10 mouse cellular contexts compared by ENCODE assay signal in the genomic region with DNA sequence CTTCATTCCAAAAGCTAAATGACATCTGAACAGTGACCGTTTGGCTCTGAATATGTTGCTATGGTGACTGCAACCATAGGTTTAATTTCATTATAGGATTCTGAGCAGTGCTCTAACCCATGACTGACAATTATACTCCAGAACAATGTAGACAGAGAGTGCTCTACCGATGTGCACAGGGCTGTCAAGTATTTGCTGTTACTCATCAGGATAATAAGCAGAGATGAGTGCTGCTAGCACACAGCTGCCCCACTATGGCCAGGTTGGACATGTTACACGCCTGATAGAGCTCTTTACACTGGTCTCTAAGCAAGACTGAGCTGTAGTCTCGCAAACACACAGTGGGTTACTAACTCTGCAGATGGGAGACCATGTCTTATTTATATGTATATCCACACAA.
A peak's percentile ranks its signal among the peaks of the same experiment; 100 is the strongest.
DNase-seq lines count a peak whose midpoint lies in the region; ATAC-seq lines count a peak whose summit lies in the region.
"Had no signal": no experiment of that assay in that cellular context is flagged by ENCODE, and none has a peak within 500 bp of the region (broad histone marks: within the 10 kb centered on the region; RNA-seq: fewer than 3 reads in every experiment).

No protein-coding gene starts in this region.

- no peak overlapping the region for H3K4me3 ChIP-seq in embryonic facial prominence, embryonic 11.5 days (ENCODE audit: low read depth, low read length)
- no peak overlapping the region for H3K4me3 ChIP-seq in embryonic facial prominence, embryonic 10.5 days
- no peak overlapping the region for H3K4me3 ChIP-seq in embryonic facial prominence, embryonic 12.5 days
- no peak overlapping the region for H3K4me3 ChIP-seq in hindbrain, embryonic 15.5 days
- H3K4me3 ChIP-seq in midbrain, embryonic 16.5 days (ENCODE audit: low read depth, low read length) = no peak overlapping the region

- no peak overlapping the region for H3K9ac ChIP-seq in embryonic facial prominence, embryonic 11.5 days (replicated peaks; ENCODE audit: low read length)
- no peak overlapping the region for H3K9ac ChIP-seq in embryonic facial prominence, embryonic 12.5 days
- H3K9ac ChIP-seq in hindbrain, embryonic 15.5 days = no peak overlapping the region
- no peak overlapping the region for H3K9ac ChIP-seq in midbrain, embryonic 16.5 days (ENCODE audit: low read depth, low read length)

- no peaks in the 10 kb centered on the region for H3K4me1 ChIP-seq in embryonic facial prominence, embryonic 11.5 days (ENCODE audit: control insufficient read depth, insufficient read depth, low read length)
- peaks cover 47% of the 10 kb centered on the region for H3K4me1 ChIP-seq in embryonic facial prominence, embryonic 10.5 days
- H3K4me1 ChIP-seq in embryonic facial prominence, embryonic 12.5 days = peaks cover 11% of the 10 kb centered on the region; the same call in 1 of the 2 replicates
- peaks cover 28% of the 10 kb centered on the region for H3K4me1 ChIP-seq in hindbrain, embryonic 15.5 days (replicated peaks)
- peaks cover 20% of the 10 kb centered on the region for H3K4me1 ChIP-seq in midbrain, embryonic 16.5 days (ENCODE audit: control insufficient read depth, insufficient read depth, low read length)

- no peak overlapping the region for H3K4me2 ChIP-seq in embryonic facial prominence, embryonic 11.5 days (ENCODE audit: low read depth, low read length)
- no peak overlapping the region for H3K4me2 ChIP-seq in embryonic facial prominence, embryonic 12.5 days (replicated peaks)
- H3K4me2 ChIP-seq in hindbrain, embryonic 15.5 days = no peak overlapping the region
- no peak overlapping the region for H3K4me2 ChIP-seq in midbrain, embryonic 16.5 days (ENCODE audit: low read length)
- H3K4me2 ChIP-seq: liver, embryonic 11.5 days had no signal

- H3K27ac ChIP-seq in embryonic facial prominence, embryonic 11.5 days (replicated peaks; ENCODE audit: low read depth, low read length) = no peak overlapping the region
- no peak overlapping the region for H3K27ac ChIP-seq in embryonic facial prominence, embryonic 10.5 days (replicated peaks)
- no peak overlapping the region for H3K27ac ChIP-seq in embryonic facial prominence, embryonic 12.5 days
- H3K27ac ChIP-seq in hindbrain, embryonic 15.5 days (replicated peaks) = peak overlapping the region; percentile 30
- peak overlapping the region; percentile 57 for H3K27ac ChIP-seq in midbrain, embryonic 16.5 days (ENCODE audit: low read length)

- no peaks in the 10 kb centered on the region for H3K9me3 ChIP-seq in embryonic facial prominence, embryonic 11.5 days (replicated peaks; ENCODE audit: control insufficient read depth, low read length)
- no peaks in the 10 kb centered on the region for H3K9me3 ChIP-seq in embryonic facial prominence, embryonic 10.5 days
- no peaks in the 10 kb centered on the region for H3K9me3 ChIP-seq in embryonic facial prominence, embryonic 12.5 days
- H3K9me3 ChIP-seq in hindbrain, embryonic 15.5 days = no peaks in the 10 kb centered on the region
- H3K9me3 ChIP-seq in midbrain, embryonic 16.5 days (replicated peaks; ENCODE audit: control insufficient read depth, low read length, poor library complexity, severe bottlenecking) = no peaks in the 10 kb centered on the region

- H3K36me3 ChIP-seq in embryonic facial prominence, embryonic 11.5 days (replicated peaks; ENCODE audit: control insufficient read depth, insufficient read depth, low read depth, low read length) = no peaks in the 10 kb centered on the region
- no peaks in the 10 kb centered on the region for H3K36me3 ChIP-seq in embryonic facial prominence, embryonic 10.5 days (replicated peaks)
- H3K36me3 ChIP-seq in embryonic facial prominence, embryonic 12.5 days = no peaks in the 10 kb centered on the region
- no peaks in the 10 kb centered on the region for H3K36me3 ChIP-seq in hindbrain, embryonic 15.5 days
- no peaks in the 10 kb centered on the region for H3K36me3 ChIP-seq in midbrain, embryonic 16.5 days (ENCODE audit: control insufficient read depth, insufficient read depth, low read length)

- H3K27me3 ChIP-seq in embryonic facial prominence, embryonic 11.5 days (ENCODE audit: control insufficient read depth, insufficient read depth, low read length) = no peaks in the 10 kb centered on the region
- no peaks in the 10 kb centered on the region for H3K27me3 ChIP-seq in embryonic facial prominence, embryonic 10.5 days (replicated peaks; ENCODE audit: low read depth, poor library complexity, severe bottlenecking)
- no peaks in the 10 kb centered on the region for H3K27me3 ChIP-seq in embryonic facial prominence, embryonic 12.5 days
- H3K27me3 ChIP-seq in hindbrain, embryonic 15.5 days = no peaks in the 10 kb centered on the region
- no peaks in the 10 kb centered on the region for H3K27me3 ChIP-seq in midbrain, embryonic 16.5 days (ENCODE audit: control insufficient read depth, insufficient read depth, low read depth, low read length)

- 58% methylated on average over 4 of the region's 4 CpGs for WGBS in embryonic facial prominence, embryonic 11.5 days
- WGBS in embryonic facial prominence, embryonic 10.5 days = 66% methylated on average over 4 of the region's 4 CpGs
- 60% methylated on average over 4 of the region's 4 CpGs for WGBS in embryonic facial prominence, embryonic 12.5 days
- 13% methylated on average over 4 of the region's 4 CpGs for WGBS in hindbrain, embryonic 15.5 days
- WGBS in midbrain, embryonic 16.5 days = 24% methylated on average over 4 of the region's 4 CpGs

- DNase-seq in embryonic facial prominence, embryonic 11.5 days (ENCODE audit: low spot score) = no peak
- DNase-seq in embryonic facial prominence, embryonic 10.5 days (ENCODE audit: low spot score) = no peak
- no peak for DNase-seq in cerebellum, postnatal 36 days
- no peak for DNase-seq in heart, postnatal 4 days
- DNase-seq in heart, postnatal 14 days = no peak
- DNase-seq: cerebellum, adult 2 months had no signal

- ATAC-seq in embryonic facial prominence, embryonic 11.5 days (replicated peaks; ENCODE audit: insufficient number of reproducible peaks, low FRiP score, low TSS enrichment, low read depth) = 0 out of 2 replicates have a peak, but pooled peaks have one; percentile 44
- ATAC-seq in embryonic facial prominence, embryonic 12.5 days (ENCODE audit: insufficient number of reproducible peaks, insufficient read depth, low FRiP score, low TSS enrichment) = peak; percentile 69; the same call in 1 of the 2 replicates
- ATAC-seq in hindbrain, embryonic 15.5 days (ENCODE audit: low FRiP score, low read depth) = peak; percentile 67
- ATAC-seq in midbrain, embryonic 16.5 days = peak; percentile 84

- intact Hi-C loops in heart, postnatal 14 days (cut with DNase I) = no loop called here

Comparison
In these comparisons a context has a peak if more than half of its experiments do, and no peak if none do; other contexts are left out.
1. H3K27ac ChIP-seq: peak in hindbrain, embryonic 15.5 days (single experiment) and midbrain, embryonic 16.5 days (single experiment); none in embryonic facial prominence, embryonic 11.5 days (single experiment), embryonic facial prominence, embryonic 10.5 days (single experiment) and embryonic facial prominence, embryonic 12.5 days (single experiment).
2. Peak in every context shown above with its lines, with median percentiles within 50 percentile points of each other: ATAC-seq.